Mouse (Mus musculus): ENCODE measurements around the gene Fhit. TPM values are rescaled to one million over a fixed set of nuclear protein-coding genes. Genes with fewer than 3 reads are reported as not detected.

Fhit gene
- polyA plus RNA-seq, 1 experiment from 2014 or later: 4.1 TPM

GRCm38 (mm10) chr14:10205699-10206098 is 956.1 kb downstream of the Fhit start:
- no peak overlapping the region for H3K9ac ChIP-seq
- no peaks in the 10 kb centered on the region for H3K36me3 ChIP-seq
- 92% methylated on average over 5 of the region's 5 CpGs for WGBS
- no peaks in the 10 kb centered on the region for H3K9me3 ChIP-seq (replicated peaks)
- H3K27me3 ChIP-seq: no peaks in the 10 kb centered on the region
- no peak overlapping the region for H3K4me3 ChIP-seq
- no peak for ATAC-seq (replicated peaks; ENCODE audit: insufficient number of reproducible peaks, insufficient read depth, low FRiP score, low read depth)
- H3K4me2 ChIP-seq: no peak overlapping the region
- no peaks in the 10 kb centered on the region for H3K4me1 ChIP-seq (replicated peaks)
- no peak overlapping the region for H3K27ac ChIP-seq

- ATAC-seq (replicated peaks; ENCODE audit: insufficient number of reproducible peaks, insufficient read depth, low FRiP score, low read depth): no peak
- Histone ChIP-seq H3K27me3 (no peaks in the 10 kb centered on the region), H3K4me2 (no peak overlapping the region), H3K36me3 (no peaks in the 10 kb centered on the region), H3K4me1 (replicated peaks) (no peaks in the 10 kb centered on the region), H3K27ac (no peak overlapping the region), H3K4me3 (no peak overlapping the region), H3K9ac (no peak overlapping the region), H3K9me3 (replicated peaks) (no peaks in the 10 kb centered on the region)
- 84% methylated on average over 4 of the region's 4 CpGs for WGBS
These were observed 956.5 kb downstream of the Fhit start for GRCm38 (mm10) chr14:10205290-10205689.

- peaks cover 20% of the 10 kb centered on the region for H3K4me1 ChIP-seq (replicated peaks)
- no peaks in the 10 kb centered on the region for H3K27me3 ChIP-seq
- peak overlapping the region; percentile 41 for H3K27ac ChIP-seq
- WGBS: 22% methylated on average over 5 of the region's 5 CpGs
- ATAC-seq (replicated peaks; ENCODE audit: insufficient number of reproducible peaks, insufficient read depth, low FRiP score, low read depth): peak; percentile 97
- peak overlapping the region; percentile 34; the same call in 1 of the 2 replicates for H3K4me2 ChIP-seq
- H3K4me3 ChIP-seq: no peak overlapping the region
- no peak overlapping the region for H3K9ac ChIP-seq
- H3K36me3 ChIP-seq: no peaks in the 10 kb centered on the region
- no peaks in the 10 kb centered on the region for H3K9me3 ChIP-seq (replicated peaks)
These were observed 967.7 kb downstream of the Fhit start for GRCm38 (mm10) chr14:10194130-10194529.

GRCm38 (mm10) chr14:10171761-10172160 is 990.1 kb downstream of the Fhit start:
- Histone ChIP-seq H3K36me3 (no peaks in the 10 kb centered on the region), H3K27ac (no peak overlapping the region), H3K4me1 (replicated peaks) (no peaks in the 10 kb centered on the region), H3K27me3 (no peaks in the 10 kb centered on the region), H3K4me2 (no peak overlapping the region), H3K9ac (no peak overlapping the region), H3K9me3 (replicated peaks) (no peaks in the 10 kb centered on the region; the same call in 1 of the 2 replicates), H3K4me3 (no peak overlapping the region)
- no peak for ATAC-seq (replicated peaks; ENCODE audit: insufficient number of reproducible peaks, insufficient read depth, low FRiP score, low read depth)
- 80% methylated on average over 2 of the region's 2 CpGs for WGBS

GRCm38 (mm10) chr14:10166641-10167429 is 995.0 kb downstream of the Fhit start:
- no peak for ATAC-seq (replicated peaks; ENCODE audit: insufficient number of reproducible peaks, insufficient read depth, low FRiP score, low read depth)
- Histone ChIP-seq H3K27ac (no peak overlapping the region), H3K4me3 (no peak overlapping the region), H3K4me2 (no peak overlapping the region), H3K36me3 (no peaks in the 10 kb centered on the region), H3K9ac (no peak overlapping the region), H3K9me3 (replicated peaks) (no peaks in the 10 kb centered on the region; the same call in 1 of the 2 replicates), H3K4me1 (replicated peaks) (no peaks in the 10 kb centered on the region), H3K27me3 (no peaks in the 10 kb centered on the region)
- 72% methylated on average over 6 of the region's 6 CpGs for WGBS

- ATAC-seq (replicated peaks; ENCODE audit: insufficient number of reproducible peaks, insufficient read depth, low FRiP score, low read depth): no peak
- 50% methylated on average over 5 of the region's 5 CpGs for WGBS
These were observed 1012.0 kb downstream of the Fhit start for GRCm38 (mm10) chr14:10149872-10150271.

GRCm38 (mm10) chr14:10139311-10139710 is 1022.5 kb downstream of the Fhit start:
- Histone ChIP-seq H3K27ac (no peak overlapping the region), H3K4me2 (no peak overlapping the region), H3K4me1 (replicated peaks) (no peaks in the 10 kb centered on the region), H3K36me3 (no peaks in the 10 kb centered on the region), H3K4me3 (no peak overlapping the region), H3K9ac (no peak overlapping the region), H3K9me3 (replicated peaks) (no peaks in the 10 kb centered on the region), H3K27me3 (no peaks in the 10 kb centered on the region)
- no peak for ATAC-seq (replicated peaks; ENCODE audit: insufficient number of reproducible peaks, insufficient read depth, low FRiP score, low read depth)

More at GRCm38 (mm10) chr14:10149872-10150271, 1012.0 kb downstream of the Fhit start:
- no peaks in the 10 kb centered on the region for H3K27me3 ChIP-seq
- no peak overlapping the region for H3K4me3 ChIP-seq
- no peaks in the 10 kb centered on the region for H3K9me3 ChIP-seq (replicated peaks)
- no peak overlapping the region for H3K9ac ChIP-seq
- no peaks in the 10 kb centered on the region for H3K36me3 ChIP-seq
- H3K4me2 ChIP-seq: no peak overlapping the region
- no peaks in the 10 kb centered on the region for H3K4me1 ChIP-seq (replicated peaks)
- H3K27ac ChIP-seq: no peak overlapping the region

GRCm38 (mm10) chr14:10133873-10134272 is 1028.0 kb downstream of the Fhit start:
- 85% methylated on average over 10 of the region's 10 CpGs for WGBS
- Histone ChIP-seq H3K36me3 (no peaks in the 10 kb centered on the region), H3K4me1 (replicated peaks) (no peaks in the 10 kb centered on the region), H3K4me2 (no peak overlapping the region), H3K9ac (no peak overlapping the region), H3K4me3 (no peak overlapping the region), H3K27me3 (no peaks in the 10 kb centered on the region), H3K27ac (no peak overlapping the region), H3K9me3 (replicated peaks) (no peaks in the 10 kb centered on the region)
- ATAC-seq (replicated peaks; ENCODE audit: insufficient number of reproducible peaks, insufficient read depth, low FRiP score, low read depth): no peak

- Histone ChIP-seq H3K9me3 (replicated peaks) (no peaks in the 10 kb centered on the region), H3K4me1 (replicated peaks) (no peaks in the 10 kb centered on the region), H3K4me3 (no peak overlapping the region), H3K27me3 (no peaks in the 10 kb centered on the region), H3K4me2 (no peak overlapping the region), H3K36me3 (no peaks in the 10 kb centered on the region), H3K27ac (no peak overlapping the region), H3K9ac (no peak overlapping the region)
- WGBS: 87% methylated on average over 4 of the region's 4 CpGs
- ATAC-seq (replicated peaks; ENCODE audit: insufficient number of reproducible peaks, insufficient read depth, low FRiP score, low read depth): no peak
These were observed 1032.2 kb downstream of the Fhit start for GRCm38 (mm10) chr14:10129675-10130074.

- WGBS: 55% methylated on average over 7 of the region's 7 CpGs
- no peaks in the 10 kb centered on the region for H3K27me3 ChIP-seq
- H3K36me3 ChIP-seq: no peaks in the 10 kb centered on the region
- H3K4me3 ChIP-seq: no peak overlapping the region
- H3K9me3 ChIP-seq (replicated peaks): no peaks in the 10 kb centered on the region
- no peaks in the 10 kb centered on the region for H3K4me1 ChIP-seq (replicated peaks)
- H3K27ac ChIP-seq: no peak overlapping the region
- no peak for ATAC-seq (replicated peaks; ENCODE audit: insufficient number of reproducible peaks, insufficient read depth, low FRiP score, low read depth)
- no peak overlapping the region for H3K9ac ChIP-seq
- no peak overlapping the region for H3K4me2 ChIP-seq
These were observed 1032.7 kb downstream of the Fhit start for GRCm38 (mm10) chr14:10129088-10129487.

GRCm38 (mm10) chr14:10126536-10126935 is 1035.3 kb downstream of the Fhit start:
- Histone ChIP-seq H3K9ac (no peak overlapping the region), H3K4me2 (no peak overlapping the region), H3K4me3 (no peak overlapping the region), H3K9me3 (replicated peaks) (no peaks in the 10 kb centered on the region), H3K36me3 (no peaks in the 10 kb centered on the region), H3K27me3 (no peaks in the 10 kb centered on the region), H3K4me1 (replicated peaks) (no peaks in the 10 kb centered on the region), H3K27ac (no peak overlapping the region)
- ATAC-seq (replicated peaks; ENCODE audit: insufficient number of reproducible peaks, insufficient read depth, low FRiP score, low read depth): no peak

- ATAC-seq (replicated peaks; ENCODE audit: insufficient number of reproducible peaks, insufficient read depth, low FRiP score, low read depth): no peak
These were observed 1039.7 kb downstream of the Fhit start for GRCm38 (mm10) chr14:10122176-10122575.

More at GRCm38 (mm10) chr14:10122176-10122575, 1039.7 kb downstream of the Fhit start:
- no peak overlapping the region for H3K9ac ChIP-seq
- H3K36me3 ChIP-seq: no peaks in the 10 kb centered on the region
- no peaks in the 10 kb centered on the region for H3K27me3 ChIP-seq
- H3K4me2 ChIP-seq: no peak overlapping the region
- 74% methylated on average over 4 of the region's 4 CpGs for WGBS
- H3K9me3 ChIP-seq (replicated peaks): no peaks in the 10 kb centered on the region
- H3K4me1 ChIP-seq (replicated peaks): no peaks in the 10 kb centered on the region
- no peak overlapping the region for H3K27ac ChIP-seq
- no peak overlapping the region for H3K4me3 ChIP-seq

All from heart, embryonic 15.5 days (tissue).